Mouse (Mus musculus) gastrocnemius, adult 8-10 months (tissue): ENCODE results near the gene Pdha2. TPM values are rescaled to one million over a fixed set of nuclear protein-coding genes. Genes with fewer than 3 reads are reported as not detected.

Source experiments
- DNase-seq, 2 experiments: peaks; one replicate each; pipeline ENCODE4 v3.0.0; 2022; ENCODE audit warnings: low spot score in 2 of 2
- total RNA-seq, 4 experiments: library from RNA; stranded (reverse); gene quantifications; 2 replicates each; pipeline ENCODE4 v1.2.4; 2022

Pdha2 gene
- total RNA-seq, result not detected

- DNase-seq, result no peak
Observed at GRCm38 (mm10) chr3:141212255-141212654, at the start of gene Pdha2. Pdha2 (minus strand) TSS chr3:141212355.

- DNase-seq, result no peak
Observed at GRCm38 (mm10) chr3:141260518-141260917, 48.4 kb upstream of the Pdha2 start.

GRCm38 (mm10) chr3:141251440-141251839 is 39.3 kb upstream of the Pdha2 start:
- DNase-seq, result no peak

- DNase-seq, result no peak
Observed at GRCm38 (mm10) chr3:141244725-141245298, 32.7 kb upstream of the Pdha2 start.

GRCm38 (mm10) chr3:141238071-141238470 is 25.9 kb upstream of the Pdha2 start:
- DNase-seq, result no peak

GRCm38 (mm10) chr3:141229148-141229547 is 17.0 kb upstream of the Pdha2 start:
- no peak for DNase-seq

GRCm38 (mm10) chr3:141222339-141222738 is 10.2 kb upstream of the Pdha2 start:
- no peak for DNase-seq

GRCm38 (mm10) chr3:141218561-141218960 is 6.4 kb upstream of the Pdha2 start:
- DNase-seq, result no peak

GRCm38 (mm10) chr3:141216999-141217398 is 4.8 kb upstream of the Pdha2 start:
- DNase-seq, result no peak

- no peak for DNase-seq
Observed at GRCm38 (mm10) chr3:141216237-141216636, 4.1 kb upstream of the Pdha2 start.

GRCm38 (mm10) chr3:141214789-141215188 is 2.6 kb upstream of the Pdha2 start:
- DNase-seq, result no peak

GRCm38 (mm10) chr3:141214197-141214596 is 2.0 kb upstream of the Pdha2 start:
- no peak for DNase-seq

GRCm38 (mm10) chr3:141211644-141212043 is 511 bp downstream of the Pdha2 start:
- no peak for DNase-seq

- DNase-seq, result no peak
Observed at GRCm38 (mm10) chr3:141201766-141202165, 10.4 kb downstream of the Pdha2 start.

GRCm38 (mm10) chr3:141197308-141197861 is 14.8 kb downstream of the Pdha2 start:
- DNase-seq, result no peak

GRCm38 (mm10) chr3:141191653-141192052 is 20.5 kb downstream of the Pdha2 start:
- DNase-seq, result no peak

- no peak for DNase-seq
Observed at GRCm38 (mm10) chr3:141190429-141190828, 21.7 kb downstream of the Pdha2 start.

- DNase-seq, result no peak
Observed at GRCm38 (mm10) chr3:141160986-141161385, 51.2 kb downstream of the Pdha2 start.
